Mouse (Mus musculus): Measurements from ENCODE around the gene Shc3. TPM values are rescaled to one million over a fixed set of nuclear protein-coding genes. Genes with fewer than 3 reads are reported as not detected.

The Shc3 gene
- total RNA-seq, 1 experiment from 2014 or later: not detected

DNA sequence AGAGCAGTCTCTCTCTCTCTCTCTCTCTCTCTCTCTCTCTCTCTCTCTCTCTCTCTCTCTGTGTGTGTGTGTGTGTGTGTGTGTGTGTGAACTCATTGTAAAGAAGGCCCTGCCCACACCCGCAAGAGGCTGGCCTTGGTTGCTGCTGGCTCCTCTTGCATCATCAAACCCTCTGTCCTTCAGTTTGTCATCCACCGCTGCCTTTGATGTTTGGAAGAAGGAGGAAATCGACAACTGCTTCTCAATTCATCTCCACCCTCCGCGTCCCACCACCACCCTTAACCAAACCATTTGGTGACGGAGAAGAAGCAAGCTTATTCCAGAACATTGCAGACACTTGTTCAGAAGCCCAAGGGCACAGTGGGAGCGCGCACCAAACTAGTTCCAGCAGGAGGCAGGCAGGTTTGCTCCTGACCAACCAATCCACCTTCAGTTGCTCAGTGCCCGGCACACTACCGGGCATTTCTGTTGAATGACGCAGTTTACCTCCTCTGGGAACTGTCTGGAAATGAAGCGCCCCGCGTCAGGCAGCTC, 169.0 kb downstream of the Shc3 start:
- peak; percentile 51 for ATAC-seq (replicated peaks; ENCODE audit: low read depth, poor library complexity, severe bottlenecking)

DNA sequence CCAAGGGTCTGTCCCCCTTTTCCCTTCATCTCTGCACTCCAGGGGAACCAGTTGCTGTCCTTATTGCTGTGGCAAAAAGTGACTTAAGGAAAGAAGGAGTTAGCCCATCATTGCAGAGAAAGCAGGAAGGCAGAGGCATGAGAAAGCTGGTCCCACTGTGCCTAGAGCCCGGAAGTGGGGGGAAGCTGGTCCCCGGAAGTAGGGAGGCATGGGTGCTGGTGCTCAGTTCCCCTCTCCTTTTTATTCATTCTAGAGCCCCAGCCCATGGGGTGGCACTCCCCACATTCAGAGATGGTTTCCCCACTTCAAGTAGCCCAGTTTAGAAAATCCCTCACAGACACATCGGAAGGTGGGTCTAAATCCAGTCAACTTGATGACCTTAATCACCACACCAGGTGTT, 169.7 kb downstream of the Shc3 start:
- ATAC-seq (replicated peaks; ENCODE audit: low read depth, poor library complexity, severe bottlenecking): no peak

DNA sequence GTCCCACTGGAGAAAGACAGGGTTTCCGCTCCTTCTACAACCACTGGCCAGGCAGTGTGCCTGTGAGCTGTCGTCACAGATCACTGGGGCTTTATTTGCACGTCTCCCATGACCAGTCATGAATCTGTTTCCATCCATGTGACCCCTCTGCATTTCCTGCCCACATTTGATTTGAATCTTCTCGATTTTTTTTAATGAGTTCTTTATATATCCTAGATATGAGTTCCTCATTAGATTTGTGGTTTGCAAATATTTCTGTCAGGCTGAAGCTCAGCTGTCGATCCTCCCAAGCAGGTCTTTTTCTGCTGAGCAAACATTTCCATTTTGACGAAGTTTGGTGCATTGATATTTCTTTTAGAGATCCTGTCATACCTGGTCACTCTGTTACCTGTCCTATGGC, 171.4 kb downstream of the Shc3 start:
- ATAC-seq (replicated peaks; ENCODE audit: low read depth, poor library complexity, severe bottlenecking): no peak

DNA sequence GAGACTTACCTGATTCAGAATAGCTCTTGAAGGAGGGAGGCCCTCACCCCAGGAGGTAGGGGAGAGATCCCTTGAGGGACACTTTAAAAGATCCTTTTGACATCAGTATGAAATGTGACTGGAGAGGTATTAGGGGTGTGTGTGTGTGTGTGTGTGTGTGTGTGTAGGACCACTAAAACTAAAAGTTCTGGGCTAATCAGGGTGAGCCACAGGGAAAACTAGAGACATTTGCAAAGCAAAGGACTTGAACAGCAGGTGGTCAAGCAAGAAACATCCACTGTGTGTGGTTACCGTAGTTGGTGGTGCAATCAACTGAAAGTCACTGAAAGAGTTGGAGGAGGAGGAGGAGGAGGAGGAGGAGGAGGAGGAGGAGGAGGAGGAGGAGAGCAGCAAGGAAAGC, 177.0 kb downstream of the Shc3 start:
- ATAC-seq (replicated peaks; ENCODE audit: low read depth, poor library complexity, severe bottlenecking): no peak

DNA sequence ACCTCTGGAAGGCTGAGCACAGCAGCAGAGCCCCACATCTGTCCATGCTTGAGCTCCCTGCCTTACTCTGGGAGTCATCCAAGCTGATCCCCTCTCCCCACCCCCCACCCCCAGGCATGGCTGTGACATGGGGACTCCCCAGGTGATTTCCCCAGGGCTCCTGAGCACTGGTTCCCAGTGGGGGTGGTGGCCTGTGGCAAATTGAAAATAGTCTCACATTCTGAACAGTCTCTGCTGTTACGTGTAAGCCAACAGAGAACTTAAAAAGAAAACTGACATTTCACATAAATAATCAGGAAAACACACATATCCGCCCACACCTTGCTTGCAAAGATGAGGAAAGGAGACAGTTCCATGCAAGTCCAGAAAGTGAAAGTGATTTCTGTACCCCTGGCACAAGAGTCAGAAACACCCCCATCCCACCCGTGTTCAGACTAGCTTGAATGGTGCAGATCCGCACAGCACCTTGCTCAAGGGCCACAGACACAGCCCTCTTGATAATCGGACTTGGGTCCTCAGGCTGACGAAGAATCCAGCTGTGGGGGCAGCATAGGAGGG, 177.8 kb downstream of the Shc3 start:
- ATAC-seq (replicated peaks; ENCODE audit: low read depth, poor library complexity, severe bottlenecking): no peak

DNA sequence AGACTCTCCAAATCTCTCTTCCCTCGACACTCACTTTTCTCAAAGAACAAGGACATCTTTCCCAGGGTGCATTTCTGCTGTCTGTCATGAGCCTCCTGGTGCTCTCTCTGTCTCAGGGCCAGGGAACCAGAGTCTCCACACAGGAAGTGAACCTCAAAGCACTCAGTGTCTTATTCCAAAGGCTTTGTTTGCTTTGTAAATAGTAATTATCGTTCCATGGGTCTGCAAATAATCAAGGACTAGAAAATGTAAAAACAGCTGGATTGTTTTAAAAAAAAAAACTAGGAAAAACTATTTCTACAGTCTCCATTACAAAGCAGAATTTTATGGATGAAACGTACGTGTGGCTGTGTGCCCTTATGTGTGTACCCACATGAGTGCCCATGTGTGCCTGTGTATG, 178.8 kb downstream of the Shc3 start:
- ATAC-seq (replicated peaks; ENCODE audit: low read depth, poor library complexity, severe bottlenecking): no peak

DNA sequence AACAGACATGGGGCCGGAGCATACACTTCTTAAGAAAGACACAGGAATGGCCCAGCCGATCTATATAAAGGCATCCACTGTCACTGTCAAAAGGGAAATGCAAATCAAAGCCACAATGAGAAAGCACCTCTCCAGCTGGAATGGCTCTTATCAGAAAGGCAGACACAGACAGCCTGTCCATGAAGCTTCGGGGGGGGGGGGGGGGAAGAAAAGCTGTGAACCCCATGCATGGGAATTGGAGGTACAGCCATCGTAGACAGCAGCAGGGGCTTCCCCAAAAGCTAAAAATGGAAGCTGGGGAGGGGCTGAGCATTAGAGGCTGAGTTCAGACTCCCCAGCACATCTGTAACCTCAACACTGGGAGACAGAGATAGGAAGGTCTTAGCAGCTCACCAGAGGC, 181.3 kb downstream of the Shc3 start:
- ATAC-seq (replicated peaks; ENCODE audit: low read depth, poor library complexity, severe bottlenecking): peak; percentile 67

DNA sequence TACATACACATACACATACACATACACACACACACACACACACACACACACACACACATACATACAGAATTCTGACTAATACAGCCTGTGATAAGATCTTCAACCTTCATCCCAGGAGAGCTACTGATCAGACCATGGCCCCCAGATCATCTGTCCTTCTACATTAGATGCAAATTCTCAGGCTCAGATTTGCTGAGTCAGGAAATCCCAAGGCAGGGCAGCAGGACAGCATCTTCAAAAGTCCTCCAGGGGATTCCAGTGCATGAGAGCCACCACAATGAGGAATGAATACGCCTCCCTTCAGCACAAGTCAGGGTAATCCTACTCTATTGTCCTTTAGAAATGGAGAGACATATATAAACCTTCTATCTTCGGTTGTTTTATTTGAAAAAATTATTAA, 184.3 kb downstream of the Shc3 start:
- ATAC-seq (replicated peaks; ENCODE audit: low read depth, poor library complexity, severe bottlenecking): no peak

DNA sequence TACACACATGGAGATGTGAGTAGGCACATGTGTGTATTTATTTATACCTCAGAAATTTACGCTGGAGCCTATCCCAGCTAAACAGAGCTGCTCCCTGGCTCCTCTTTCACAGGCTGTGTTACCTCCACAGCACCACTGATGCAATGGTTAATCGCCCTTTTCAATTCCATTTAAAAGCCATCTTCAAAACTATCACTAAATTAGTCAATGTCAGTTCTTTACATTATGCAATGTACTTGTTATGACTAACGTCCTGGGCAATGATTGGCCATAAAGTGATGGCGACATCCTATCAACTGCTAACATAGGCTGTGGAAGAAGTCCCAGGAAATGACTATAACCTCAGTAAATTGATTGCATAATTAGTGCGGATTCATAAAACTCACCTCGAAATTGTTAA, 187.7 kb downstream of the Shc3 start:
- ATAC-seq (replicated peaks; ENCODE audit: low read depth, poor library complexity, severe bottlenecking): 0 out of 2 replicates have a peak, but pooled peaks have one; percentile 52

Other genes starting within 250 kb of the Shc3 start
- 4.1 and 7.0 TPM in 2 replicates for gene S1pr3, start 160.8 kb downstream of the Shc3 start, total RNA-seq (2017)
- 260 and 278 TPM in 2 replicates for gene Cks2, start 75.8 kb upstream of the Shc3 start, total RNA-seq (2017)
- 27.0 and 29.1 TPM in 2 replicates for gene Secisbp2, start 82.3 kb upstream of the Shc3 start, total RNA-seq (2017)
- 30.5 and 33.0 TPM in 2 replicates for gene Sema4d, start 224.3 kb upstream of the Shc3 start, total RNA-seq (2017)